Mouse (Mus musculus): ENCODE measurements around the gene Zc3h12b.

DNA sequence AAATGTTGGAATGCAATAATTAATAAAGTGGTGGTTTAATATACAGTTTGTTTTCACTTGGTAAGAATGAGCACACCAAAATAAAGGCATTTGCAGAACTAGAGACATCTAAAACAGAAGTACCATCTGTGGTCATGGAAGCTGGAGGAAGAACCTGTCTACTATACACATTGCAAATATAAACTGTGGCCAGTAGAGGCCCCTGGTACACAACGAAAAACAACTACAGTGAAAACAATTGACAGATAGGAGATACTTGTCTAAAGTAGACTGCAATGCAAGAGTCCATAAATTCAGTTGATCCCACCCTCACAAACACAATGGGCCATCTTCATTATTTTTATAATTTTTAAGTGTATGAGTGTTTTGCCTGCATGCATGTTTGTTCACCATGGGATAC, 24.4 kb upstream of the Zc3h12b start:
- TF ChIP-seq BHLHE40 (IDR thresholded peaks at IDR 0.05; ENCODE audit: low read depth, low read length): no peak
- no peak for TF ChIP-seq HCFC1 (IDR thresholded peaks at IDR 0.05; ENCODE audit: low read depth, low read length)
- TF ChIP-seq POLR2A (IDR thresholded peaks at IDR 0.05; ENCODE audit: low read depth, low read length): no peak
- peak in 1 of 2 experiments; percentile 51; a peak in 2 of 4 replicates for TF ChIP-seq CTCF (conservative IDR thresholded peaks at IDR 0.05 in 1 of 2, IDR thresholded peaks at IDR 0.05 in 1 of 2; ENCODE audit: low read depth in 2 of 2, low read length in 2 of 2)
- TF ChIP-seq POLR2AphosphoS2 (IDR thresholded peaks at IDR 0.05; ENCODE audit: low read depth, low read length): no peak
- no peak for TF ChIP-seq ELF1 (IDR thresholded peaks at IDR 0.05; ENCODE audit: low read depth, low read length)
